Mouse (Mus musculus) forebrain, embryonic 16.5 days (tissue): ENCODE measurements at regions not wholly inside any gene's neighbourhood (a gene's known extent, or its start where the extent isn't known, plus 50 kb on each side); places are given as distances from the start of the nearest gene placed in this dataset.

Source experiments
- ATAC-seq: fragments of 200-750 bp; cut with Nextera tagmentation; 2 replicates; pipeline ENCODE4 v1.8.0; 2017; ENCODE audit warnings: mild to moderate bottlenecking, moderate library complexity
- H3K27ac ChIP-seq: fragments of 300-500 bp; sonication (generic); 2 replicates; pipeline ENCODE4 v1.5.1; 2014; ENCODE audit warnings: low read length, control low read depth
- H3K27me3 ChIP-seq: fragments of 300-500 bp; sonication (generic); replicated peaks from 2 replicates; pipeline ENCODE4 v1.6.1; 2014; ENCODE audit warnings: low read length; ENCODE audit not compliant: control insufficient read depth, insufficient read depth
- H3K36me3 ChIP-seq: fragments of 300-500 bp; sonication (generic); 2 replicates; pipeline ENCODE4 v1.6.1; 2014; ENCODE audit not compliant: control insufficient read depth, insufficient read depth
- H3K4me1 ChIP-seq: fragments of 300-500 bp; sonication (generic); replicated peaks from 2 replicates; pipeline ENCODE4 v1.6.1; 2014; ENCODE audit warnings: low read length; ENCODE audit not compliant: control insufficient read depth, insufficient read depth
- H3K4me2 ChIP-seq: fragments of 300-500 bp; sonication (generic); 2 replicates; pipeline ENCODE4 v1.6.1; 2014; ENCODE audit warnings: mild to moderate bottlenecking, low read length, control low read depth
- H3K4me3 ChIP-seq: fragments of 300-500 bp; sonication (generic); replicated peaks from 2 replicates; pipeline ENCODE4 v1.5.1; 2014; ENCODE audit warnings: mild to moderate bottlenecking, low read length, control low read depth
- H3K9ac ChIP-seq: fragments of 300-500 bp; sonication (generic); replicated peaks from 2 replicates; pipeline ENCODE4 v1.6.1; 2014; ENCODE audit warnings: low read depth, low read length, control low read depth
- H3K9me3 ChIP-seq: fragments of 300-500 bp; sonication (generic); 2 replicates; pipeline ENCODE4 v1.6.1; 2016; ENCODE audit warnings: low read length; ENCODE audit not compliant: control insufficient read depth
- WGBS: fragments of 180-500 bp; shearing (Covaris S2); extraction: QIAGEN DNeasy Blood & Tissue Kit; methylation state at CpG from one replicate; pipeline ENCODE4 v1.1.7; 2014; 5-methylcytosine and 5-hydroxymethylcytosine counted together

DNA sequence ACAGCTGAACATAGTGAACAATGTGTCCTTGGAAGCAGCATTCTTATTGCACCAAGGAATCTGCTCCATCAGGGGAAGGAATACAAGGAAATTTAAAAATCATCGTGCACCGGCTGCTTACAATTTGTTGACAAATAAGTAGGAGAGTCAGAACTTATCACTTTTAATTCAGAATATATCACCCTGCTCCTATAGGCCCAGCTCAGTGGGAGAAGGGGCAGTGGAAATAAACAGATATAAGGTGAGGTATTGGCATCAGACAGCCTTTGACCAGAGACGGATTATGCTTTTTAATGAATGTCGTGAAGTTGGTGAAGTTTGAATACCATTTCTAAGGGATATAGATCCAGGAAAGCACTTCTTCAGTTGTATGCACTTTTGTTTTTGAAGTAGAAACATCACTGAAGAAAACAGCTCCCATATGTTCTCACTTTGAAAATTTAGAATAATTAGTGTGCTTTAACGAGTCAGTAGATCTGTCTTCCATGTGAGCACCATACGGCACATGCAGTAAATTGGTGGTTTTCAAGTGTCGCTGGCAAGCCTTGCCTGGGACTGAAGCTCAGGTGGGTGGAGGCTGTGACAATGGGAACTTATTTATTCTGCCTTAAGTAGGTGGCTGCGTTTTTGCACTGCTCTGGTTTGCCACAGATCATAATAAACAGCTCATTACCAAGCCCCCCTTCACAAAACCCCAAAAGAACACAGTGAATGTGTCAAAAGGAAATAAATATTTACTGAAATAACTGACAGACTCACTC is 176.1 kb upstream of the Clnk start:
- no peaks in the 10 kb centered on the region for H3K9me3 ChIP-seq
- H3K4me1 ChIP-seq: peaks cover 10% of the 10 kb centered on the region
- H3K9ac ChIP-seq: no peak overlapping the region
- WGBS: 38% methylated on average over 8 of the region's 8 CpGs
- no peaks in the 10 kb centered on the region for H3K27me3 ChIP-seq
- H3K4me3 ChIP-seq: no peak overlapping the region
- no peak overlapping the region for H3K4me2 ChIP-seq
- peak; percentile 97 for ATAC-seq
- no peaks in the 10 kb centered on the region for H3K36me3 ChIP-seq
- no peak overlapping the region for H3K27ac ChIP-seq

- peaks cover 10% of the 10 kb centered on the region for H3K4me1 ChIP-seq
- WGBS: 87% methylated on average over 3 of the region's 3 CpGs
Measured at GRCm38 (mm10) chr5:39050512-39050911, 173.9 kb upstream of the Clnk start.

DNA sequence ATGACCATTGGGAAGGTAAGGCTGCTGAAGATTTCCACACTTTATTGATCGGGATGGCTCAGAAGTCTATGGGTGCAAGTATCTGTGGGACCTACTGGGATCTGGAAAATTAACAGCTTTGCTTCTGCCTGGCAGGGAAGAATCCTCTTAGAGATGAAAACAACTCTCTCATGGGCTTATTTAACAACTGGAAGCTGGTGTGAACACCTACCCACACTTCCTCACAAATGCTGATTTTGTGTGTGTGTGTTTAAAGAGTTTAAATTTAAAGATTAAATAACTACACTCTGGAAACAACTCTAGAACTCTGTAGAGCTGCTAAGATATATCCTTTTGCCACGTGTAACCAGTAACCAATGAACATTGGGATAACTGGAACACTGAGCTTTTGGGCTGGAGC is 172.5 kb upstream of the Clnk start:
- H3K4me2 ChIP-seq: no peak overlapping the region
- no peak overlapping the region for H3K27ac ChIP-seq
- H3K9ac ChIP-seq: no peak overlapping the region
- H3K9me3 ChIP-seq: no peaks in the 10 kb centered on the region
- H3K4me1 ChIP-seq: peaks cover 10% of the 10 kb centered on the region
- WGBS: 68% methylated on average over 2 of the region's 2 CpGs
- no peaks in the 10 kb centered on the region for H3K27me3 ChIP-seq
- no peak for ATAC-seq
- no peaks in the 10 kb centered on the region for H3K36me3 ChIP-seq
- no peak overlapping the region for H3K4me3 ChIP-seq

More at GRCm38 (mm10) chr5:39050512-39050911, 173.9 kb upstream of the Clnk start:
- H3K9me3 ChIP-seq: no peaks in the 10 kb centered on the region
- no peak overlapping the region for H3K4me2 ChIP-seq
- no peak overlapping the region for H3K27ac ChIP-seq
- H3K36me3 ChIP-seq: no peaks in the 10 kb centered on the region
- H3K9ac ChIP-seq: no peak overlapping the region
- no peaks in the 10 kb centered on the region for H3K27me3 ChIP-seq
- H3K4me3 ChIP-seq: no peak overlapping the region
- ATAC-seq: no peak

DNA sequence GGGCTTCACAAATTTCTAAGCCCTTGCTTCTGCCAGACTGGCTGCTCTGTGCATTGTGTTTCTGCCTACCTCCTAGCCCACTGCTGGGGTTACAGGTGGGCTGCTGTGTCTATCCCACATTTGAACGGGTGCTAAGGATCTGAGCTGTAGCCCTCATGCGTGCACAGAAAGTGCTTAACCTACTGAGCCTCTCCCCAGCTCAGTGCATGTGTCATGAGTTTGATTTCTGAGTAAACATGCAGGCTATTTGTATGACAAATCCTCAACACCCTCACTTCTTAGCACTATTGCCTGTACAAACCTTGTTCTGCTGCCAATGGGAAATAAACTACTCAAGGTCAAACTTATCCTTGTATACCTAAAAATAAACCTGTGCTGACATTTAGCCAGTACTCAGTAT is 163.9 kb upstream of the Clnk start:
- 85% methylated on average over 2 of the region's 2 CpGs for WGBS
- Histone ChIP-seq H3K27me3 (no peaks in the 10 kb centered on the region), H3K4me1 (no peaks in the 10 kb centered on the region)

GRCm38 (mm10) chr5:39023241-39023640 is 146.6 kb upstream of the Clnk start:
- no peak overlapping the region for H3K4me3 ChIP-seq
- 66% methylated on average over 4 of the region's 4 CpGs for WGBS
- no peak for ATAC-seq
- no peak overlapping the region for H3K4me2 ChIP-seq
- no peaks in the 10 kb centered on the region for H3K27me3 ChIP-seq
- 0 out of 2 replicates have a peak, but pooled peaks cover 2% of the 10 kb centered on the region for H3K9me3 ChIP-seq
- H3K36me3 ChIP-seq: no peaks in the 10 kb centered on the region
- H3K27ac ChIP-seq: no peak overlapping the region
- no peaks in the 10 kb centered on the region for H3K4me1 ChIP-seq
- H3K9ac ChIP-seq: no peak overlapping the region

More for the DNA sequence above, 163.9 kb upstream of the Clnk start:
- Histone ChIP-seq H3K36me3 (no peaks in the 10 kb centered on the region), H3K4me2 (no peak overlapping the region), H3K9ac (no peak overlapping the region), H3K27ac (no peak overlapping the region), H3K4me3 (no peak overlapping the region), H3K9me3 (no peaks in the 10 kb centered on the region)
- no peak for ATAC-seq

GRCm38 (mm10) chr5:39000643-39001042 is 124.0 kb upstream of the Clnk start:
- Histone ChIP-seq H3K4me2 (no peak overlapping the region), H3K4me1 (no peaks in the 10 kb centered on the region), H3K27ac (no peak overlapping the region), H3K9ac (no peak overlapping the region), H3K36me3 (no peaks in the 10 kb centered on the region), H3K4me3 (no peak overlapping the region), H3K9me3 (no peaks in the 10 kb centered on the region), H3K27me3 (no peaks in the 10 kb centered on the region)
- ATAC-seq: no peak
- 76% methylated on average over 4 of the region's 4 CpGs for WGBS

- ATAC-seq: no peak
- H3K4me1 ChIP-seq: no peaks in the 10 kb centered on the region
- no peak overlapping the region for H3K4me2 ChIP-seq
- H3K27ac ChIP-seq: no peak overlapping the region
- H3K4me3 ChIP-seq: no peak overlapping the region
- no peaks in the 10 kb centered on the region for H3K9me3 ChIP-seq
- H3K9ac ChIP-seq: no peak overlapping the region
- H3K36me3 ChIP-seq: no peaks in the 10 kb centered on the region
- WGBS: 35% methylated on average over 2 of the region's 2 CpGs
- H3K27me3 ChIP-seq: no peaks in the 10 kb centered on the region
Measured at GRCm38 (mm10) chr5:38999700-39000099, 123.1 kb upstream of the Clnk start.

DNA sequence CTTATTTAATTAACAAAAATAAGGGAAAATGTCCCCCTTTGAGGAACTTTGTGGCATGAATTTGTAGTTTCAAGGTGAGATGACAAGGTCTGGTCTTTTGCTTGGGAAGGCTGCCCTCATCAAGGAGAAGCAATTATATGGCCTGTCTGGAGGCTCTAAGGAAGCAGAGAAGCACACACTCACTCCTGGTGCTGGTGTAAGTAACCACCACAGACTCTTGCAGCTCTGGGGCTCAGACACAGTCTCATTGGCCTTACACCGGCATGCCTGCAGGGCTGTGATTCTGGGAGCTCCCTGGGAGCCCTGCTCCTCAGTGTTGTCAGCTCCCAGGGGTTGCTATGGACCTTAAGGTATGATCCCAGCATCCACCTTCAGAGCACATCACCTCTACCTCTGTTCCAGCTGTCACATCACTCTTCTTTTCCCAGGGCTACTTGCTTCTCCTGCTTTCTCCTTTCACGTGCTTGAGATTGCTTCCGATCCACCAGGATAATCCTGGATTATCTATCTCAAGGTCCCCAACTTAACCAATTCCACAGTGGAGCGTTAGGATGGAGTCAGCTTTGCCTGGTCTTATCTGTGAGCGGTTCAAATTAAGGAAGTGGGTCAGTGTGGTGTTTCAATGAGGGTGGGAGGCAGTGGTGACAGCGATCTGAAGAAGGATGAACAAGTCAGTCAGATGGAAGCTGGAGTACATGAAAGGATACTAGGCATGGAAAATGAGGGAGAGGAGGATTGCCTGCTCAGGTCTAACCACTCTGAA is 96.0 kb upstream of the Clnk start:
- Histone ChIP-seq H3K9ac (no peak overlapping the region), H3K4me2 (no peak overlapping the region), H3K36me3 (no peaks in the 10 kb centered on the region), H3K9me3 (no peaks in the 10 kb centered on the region), H3K4me1 (no peaks in the 10 kb centered on the region), H3K27ac (no peak overlapping the region), H3K27me3 (no peaks in the 10 kb centered on the region), H3K4me3 (no peak overlapping the region)
- 72% methylated on average over 6 of the region's 6 CpGs for WGBS
- ATAC-seq: no peak

GRCm38 (mm10) chr5:38970497-38970896 is 93.9 kb upstream of the Clnk start:
- no peak for ATAC-seq
- H3K9me3 ChIP-seq: no peaks in the 10 kb centered on the region
- WGBS: 86% methylated on average over 4 of the region's 4 CpGs
- H3K4me1 ChIP-seq: no peaks in the 10 kb centered on the region
- no peak overlapping the region for H3K27ac ChIP-seq
- H3K36me3 ChIP-seq: no peaks in the 10 kb centered on the region
- no peak overlapping the region for H3K4me3 ChIP-seq
- no peak overlapping the region for H3K9ac ChIP-seq
- H3K27me3 ChIP-seq: no peaks in the 10 kb centered on the region
- H3K4me2 ChIP-seq: no peak overlapping the region
